Mouse (Mus musculus): Measurements from ENCODE around the gene Pappa. TPM values are rescaled to one million over a fixed set of nuclear protein-coding genes. Genes with fewer than 3 reads are reported as not detected.

Pappa gene
- polyA plus RNA-seq, 1 experiment from 2014 or later: 0.80 TPM

DNA sequence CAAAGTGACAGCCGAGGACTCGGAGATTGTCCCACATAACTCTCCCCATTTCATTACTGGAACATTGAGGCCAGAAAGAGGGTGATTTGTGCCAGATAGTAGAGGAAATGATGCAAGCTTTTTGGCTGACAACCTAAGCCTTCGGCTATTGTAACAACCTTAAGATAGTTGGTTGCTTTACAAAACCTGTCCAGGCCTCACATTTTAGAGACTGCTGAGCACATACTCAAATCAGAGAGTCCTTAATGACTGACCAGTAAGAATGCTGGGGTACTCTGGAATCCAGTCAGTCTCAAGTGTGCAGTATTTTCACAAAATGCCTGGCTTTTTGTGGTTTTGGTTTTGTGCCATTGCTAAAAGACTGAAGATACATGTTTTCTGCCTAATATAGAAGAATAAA is 217.8 kb downstream of the Pappa start:
- no peak for ATAC-seq (ENCODE audit: extremely low read depth, insufficient number of reproducible peaks, low FRiP score, low TSS enrichment)
- no peak overlapping the region for H3K9ac ChIP-seq
- no peak overlapping the region for H3K27ac ChIP-seq (replicated peaks)
- H3K9me3 ChIP-seq: no peaks in the 10 kb centered on the region
- WGBS: 62% methylated on average over 3 of the region's 3 CpGs
- H3K36me3 ChIP-seq: no peaks in the 10 kb centered on the region
- H3K27me3 ChIP-seq (replicated peaks): no peaks in the 10 kb centered on the region
- H3K4me1 ChIP-seq: peaks cover 5% of the 10 kb centered on the region; the same call in 1 of the 2 replicates
- no peak overlapping the region for H3K4me3 ChIP-seq
- H3K4me2 ChIP-seq: no peak overlapping the region

DNA sequence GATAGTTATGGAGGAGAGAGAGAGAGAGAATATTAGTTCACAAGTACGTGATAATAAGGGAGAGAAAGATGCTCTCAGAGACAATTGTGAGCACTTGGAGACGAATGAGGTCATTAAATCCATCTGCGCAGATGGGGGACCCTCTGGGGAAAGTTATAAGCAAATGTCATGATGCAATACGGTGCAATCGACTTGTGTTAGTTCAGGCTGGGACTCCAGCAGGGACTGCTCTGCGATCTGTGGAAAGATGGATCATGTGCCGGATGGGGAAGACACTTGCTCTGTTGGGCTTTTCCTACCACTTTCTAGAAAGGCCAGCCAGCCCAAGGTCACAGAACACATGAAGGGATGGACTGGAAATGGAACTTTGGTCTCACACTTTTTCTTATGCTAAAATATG is 226.5 kb downstream of the Pappa start:
- no peak for ATAC-seq (ENCODE audit: extremely low read depth, insufficient number of reproducible peaks, low FRiP score, low TSS enrichment)
- H3K27ac ChIP-seq (replicated peaks): no peak overlapping the region
- no peaks in the 10 kb centered on the region for H3K27me3 ChIP-seq (replicated peaks)
- no peak overlapping the region for H3K4me3 ChIP-seq
- no peak overlapping the region for H3K9ac ChIP-seq
- no peaks in the 10 kb centered on the region for H3K4me1 ChIP-seq
- 79% methylated on average over 7 of the region's 7 CpGs for WGBS
- no peak overlapping the region for H3K4me2 ChIP-seq
- no peaks in the 10 kb centered on the region for H3K9me3 ChIP-seq
- H3K36me3 ChIP-seq: no peaks in the 10 kb centered on the region

DNA sequence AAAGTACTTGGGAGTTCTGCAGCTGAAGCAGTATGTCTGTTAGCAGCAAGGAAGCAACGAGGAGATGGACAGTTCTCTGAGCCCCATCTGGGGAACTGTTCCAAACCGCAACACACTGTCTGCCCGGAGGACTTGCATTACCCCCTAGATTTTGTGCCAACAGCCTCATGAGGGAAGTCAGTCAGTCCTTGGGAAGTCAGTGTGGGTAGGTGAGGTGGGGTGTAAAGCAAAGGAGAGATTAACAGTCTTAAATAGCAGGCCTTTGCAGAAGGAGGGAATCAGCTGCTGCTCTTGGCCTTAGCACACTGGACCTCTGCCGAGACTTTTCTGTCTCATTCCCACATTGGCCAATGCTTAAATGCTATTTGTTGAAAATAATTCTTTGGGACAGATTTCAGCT is 230.6 kb downstream of the Pappa start:
- Histone ChIP-seq H3K9me3 (no peaks in the 10 kb centered on the region), H3K27me3 (replicated peaks) (no peaks in the 10 kb centered on the region), H3K4me2 (no peak overlapping the region), H3K9ac (no peak overlapping the region), H3K36me3 (no peaks in the 10 kb centered on the region), H3K4me3 (no peak overlapping the region), H3K4me1 (no peaks in the 10 kb centered on the region), H3K27ac (replicated peaks) (no peak overlapping the region)
- 57% methylated on average over 4 of the region's 4 CpGs for WGBS
- no peak for ATAC-seq (ENCODE audit: extremely low read depth, insufficient number of reproducible peaks, low FRiP score, low TSS enrichment)

DNA sequence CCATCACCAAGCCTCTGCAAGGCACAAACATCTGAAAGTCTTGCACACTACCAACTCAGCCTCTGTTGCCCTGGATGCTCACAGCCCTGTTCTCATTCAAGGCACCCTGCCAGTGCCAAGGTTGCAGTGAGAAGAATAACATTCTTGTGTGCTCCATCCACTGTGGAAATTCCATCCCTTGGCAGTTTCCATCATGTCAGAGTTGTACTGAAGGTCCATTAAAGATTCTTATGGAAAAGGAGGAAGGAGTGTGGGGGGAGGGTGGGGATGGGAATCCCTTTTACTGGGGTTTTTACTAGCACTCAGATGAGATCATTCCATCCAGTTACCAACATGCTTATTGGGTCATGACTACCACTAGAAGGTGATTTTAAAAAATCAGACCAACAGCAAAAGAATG is 243.2 kb downstream of the Pappa start:
- Histone ChIP-seq H3K27me3 (replicated peaks) (no peaks in the 10 kb centered on the region), H3K4me2 (no peak overlapping the region), H3K9ac (no peak overlapping the region), H3K9me3 (peaks cover 4% of the 10 kb centered on the region; the same call in 1 of the 2 replicates), H3K4me3 (no peak overlapping the region), H3K27ac (replicated peaks) (no peak overlapping the region), H3K36me3 (no peaks in the 10 kb centered on the region), H3K4me1 (peaks cover 12% of the 10 kb centered on the region)
- no peak for ATAC-seq (ENCODE audit: extremely low read depth, insufficient number of reproducible peaks, low FRiP score, low TSS enrichment)

DNA sequence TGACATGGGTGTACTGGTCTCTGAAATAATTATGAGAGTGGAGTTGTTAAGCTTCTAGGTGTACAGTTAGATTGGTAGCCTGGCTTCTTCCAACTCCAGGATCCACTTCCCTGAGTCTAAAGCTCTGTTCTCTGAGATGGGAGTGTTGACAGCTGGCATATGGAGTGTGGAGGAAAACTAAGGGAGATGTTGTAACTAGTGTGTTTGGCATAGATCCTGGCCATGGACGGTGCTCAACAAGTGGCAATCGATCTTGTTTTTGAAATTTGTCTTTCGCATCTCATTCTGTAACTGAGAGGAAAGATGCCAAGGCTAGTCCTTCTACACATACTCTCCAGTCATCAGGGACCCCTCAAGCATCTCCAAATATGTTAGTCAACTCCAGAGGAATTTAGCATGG is 248.8 kb downstream of the Pappa start:
- no peak overlapping the region for H3K4me3 ChIP-seq
- H3K4me1 ChIP-seq: peaks cover 2% of the 10 kb centered on the region
- H3K4me2 ChIP-seq: no peak overlapping the region
- peaks cover 4% of the 10 kb centered on the region; the same call in 1 of the 2 replicates for H3K9me3 ChIP-seq
- no peak overlapping the region for H3K9ac ChIP-seq
- WGBS: 69% methylated on average over 3 of the region's 3 CpGs
- H3K27me3 ChIP-seq (replicated peaks): no peaks in the 10 kb centered on the region
- no peak overlapping the region for H3K27ac ChIP-seq (replicated peaks)
- no peak for ATAC-seq (ENCODE audit: extremely low read depth, insufficient number of reproducible peaks, low FRiP score, low TSS enrichment)
- no peaks in the 10 kb centered on the region for H3K36me3 ChIP-seq

DNA sequence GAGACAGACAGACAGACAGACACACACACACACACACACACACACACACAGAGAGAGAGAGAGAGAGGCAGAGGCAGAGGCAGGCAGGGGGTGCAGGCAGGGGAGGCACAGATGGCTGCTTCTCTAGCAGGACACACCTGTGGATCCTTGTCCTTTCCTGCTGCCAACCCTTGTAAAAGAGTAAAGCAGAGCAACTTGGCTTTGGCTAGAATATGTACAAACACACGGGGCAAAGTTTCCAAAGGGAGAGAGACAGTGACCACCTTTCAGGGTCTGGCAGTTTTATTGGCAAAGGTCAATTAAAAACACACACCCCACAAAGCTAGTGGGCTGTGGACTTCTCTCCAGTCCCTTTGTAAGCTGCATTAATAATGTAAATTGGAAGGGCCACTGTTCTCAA is 249.9 kb downstream of the Pappa start:
- no peak overlapping the region for H3K4me2 ChIP-seq
- no peaks in the 10 kb centered on the region for H3K27me3 ChIP-seq (replicated peaks)
- H3K9ac ChIP-seq: no peak overlapping the region
- no peaks in the 10 kb centered on the region for H3K4me1 ChIP-seq
- no peaks in the 10 kb centered on the region for H3K36me3 ChIP-seq
- H3K4me3 ChIP-seq: no peak overlapping the region
- no peak overlapping the region for H3K27ac ChIP-seq (replicated peaks)
- no peak for ATAC-seq (ENCODE audit: extremely low read depth, insufficient number of reproducible peaks, low FRiP score, low TSS enrichment)
- H3K9me3 ChIP-seq: peaks cover 4% of the 10 kb centered on the region; the same call in 1 of the 2 replicates
- WGBS: 64% methylated on average over 1 of the region's 1 CpGs

DNA sequence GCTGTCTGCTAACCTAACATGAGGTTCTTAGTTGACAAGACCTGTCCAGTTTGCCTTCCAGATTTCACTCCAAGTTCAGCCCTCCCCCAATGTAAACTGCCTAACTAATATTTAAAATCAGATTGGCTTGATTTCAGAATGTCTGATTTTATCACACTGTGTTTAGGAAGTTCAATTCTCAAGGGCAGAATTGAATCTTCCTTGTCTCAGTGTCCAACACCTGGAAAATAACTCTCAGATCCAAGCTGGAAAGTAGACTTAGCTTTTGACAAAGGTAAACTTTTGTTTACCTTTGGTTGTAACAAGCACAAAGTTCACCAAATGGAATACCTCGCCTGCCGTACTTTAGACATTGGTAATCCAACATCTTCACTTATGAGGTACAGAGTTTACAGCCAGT is 252.6 kb downstream of the Pappa start:
- Histone ChIP-seq H3K4me1 (no peaks in the 10 kb centered on the region), H3K9me3 (no peaks in the 10 kb centered on the region), H3K27ac (replicated peaks) (no peak overlapping the region), H3K9ac (no peak overlapping the region), H3K36me3 (no peaks in the 10 kb centered on the region), H3K4me3 (no peak overlapping the region), H3K4me2 (no peak overlapping the region), H3K27me3 (replicated peaks) (no peaks in the 10 kb centered on the region)
- WGBS: 83% methylated on average over 2 of the region's 2 CpGs
- ATAC-seq (ENCODE audit: extremely low read depth, insufficient number of reproducible peaks, low FRiP score, low TSS enrichment): no peak

DNA sequence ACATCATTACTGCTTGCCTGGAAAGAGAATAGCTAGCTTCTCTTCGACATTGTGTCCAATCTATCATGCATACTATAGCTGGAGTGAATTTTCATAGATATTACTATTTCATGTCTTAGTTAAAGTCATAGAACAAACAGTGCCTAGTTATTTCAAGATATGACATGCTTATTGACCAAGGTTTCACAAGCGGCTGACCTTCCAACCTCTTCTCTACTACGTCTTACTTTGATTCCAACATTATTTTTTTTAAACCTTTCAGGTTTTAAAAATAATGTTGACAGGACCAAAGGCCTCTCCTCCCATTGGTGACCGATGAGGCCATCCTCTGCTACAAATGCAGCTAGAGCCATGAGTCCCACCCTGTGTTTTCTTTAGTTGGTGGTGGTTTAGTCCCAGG is 255.5 kb downstream of the Pappa start:
- Histone ChIP-seq H3K9me3 (no peaks in the 10 kb centered on the region), H3K36me3 (no peaks in the 10 kb centered on the region), H3K27me3 (replicated peaks) (no peaks in the 10 kb centered on the region), H3K9ac (no peak overlapping the region), H3K27ac (replicated peaks) (no peak overlapping the region), H3K4me2 (no peak overlapping the region), H3K4me1 (no peaks in the 10 kb centered on the region), H3K4me3 (no peak overlapping the region)
- WGBS: 77% methylated on average over 4 of the region's 4 CpGs
- no peak for ATAC-seq (ENCODE audit: extremely low read depth, insufficient number of reproducible peaks, low FRiP score, low TSS enrichment)

DNA sequence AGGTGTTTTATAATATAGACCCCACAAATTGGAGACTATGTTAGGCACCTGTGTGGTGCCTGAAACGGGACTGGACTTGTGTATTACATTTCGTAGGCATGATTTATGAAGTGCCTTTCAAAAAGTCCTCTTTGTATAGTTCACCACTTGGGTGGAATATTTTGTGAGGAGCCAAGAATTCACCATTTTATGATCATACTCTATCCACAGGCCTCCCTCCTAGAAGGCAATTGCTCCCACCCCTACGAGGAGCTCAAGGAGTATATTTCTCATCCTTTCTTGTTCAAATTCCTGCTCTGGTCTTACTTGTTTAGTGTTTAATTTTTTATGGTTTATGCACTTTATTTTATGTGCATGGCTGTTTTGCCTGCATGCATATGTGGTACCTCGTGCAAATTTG is 259.1 kb downstream of the Pappa start:
- H3K27ac ChIP-seq (replicated peaks): no peak overlapping the region
- no peak for ATAC-seq (ENCODE audit: extremely low read depth, insufficient number of reproducible peaks, low FRiP score, low TSS enrichment)
- no peaks in the 10 kb centered on the region for H3K27me3 ChIP-seq (replicated peaks)
- no peaks in the 10 kb centered on the region for H3K36me3 ChIP-seq
- no peak overlapping the region for H3K9ac ChIP-seq
- H3K4me2 ChIP-seq: no peak overlapping the region
- 77% methylated on average over 4 of the region's 4 CpGs for WGBS
- H3K4me1 ChIP-seq: no peaks in the 10 kb centered on the region
- H3K4me3 ChIP-seq: no peak overlapping the region
- H3K9me3 ChIP-seq: no peaks in the 10 kb centered on the region

DNA sequence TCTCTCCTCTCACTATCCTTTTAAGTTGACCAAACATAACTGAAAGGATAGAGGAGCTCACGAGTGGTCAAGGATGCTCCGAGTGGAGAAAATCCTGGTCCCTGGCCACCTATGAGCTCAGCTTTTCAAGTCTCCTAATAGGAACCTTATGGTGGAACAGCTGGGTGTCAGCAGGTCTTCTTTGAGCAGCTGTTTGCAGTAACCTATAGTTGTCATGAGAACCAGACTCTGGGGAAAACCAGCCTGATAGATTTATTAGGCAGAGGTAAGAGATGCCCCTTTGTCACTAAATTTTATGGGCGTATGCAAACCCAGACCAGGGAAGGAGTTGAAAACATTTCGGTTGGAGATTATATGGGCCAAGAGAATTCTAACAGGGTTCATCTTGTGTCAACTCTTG is 267.0 kb downstream of the Pappa start:
- no peak overlapping the region for H3K4me2 ChIP-seq
- H3K9ac ChIP-seq: no peak overlapping the region
- 63% methylated on average over 4 of the region's 4 CpGs for WGBS
- no peaks in the 10 kb centered on the region for H3K4me1 ChIP-seq
- ATAC-seq (ENCODE audit: extremely low read depth, insufficient number of reproducible peaks, low FRiP score, low TSS enrichment): no peak
- H3K4me3 ChIP-seq: no peak overlapping the region
- no peak overlapping the region for H3K27ac ChIP-seq (replicated peaks)
- no peaks in the 10 kb centered on the region for H3K9me3 ChIP-seq
- peaks cover 19% of the 10 kb centered on the region for H3K27me3 ChIP-seq (replicated peaks)
- no peaks in the 10 kb centered on the region for H3K36me3 ChIP-seq

DNA sequence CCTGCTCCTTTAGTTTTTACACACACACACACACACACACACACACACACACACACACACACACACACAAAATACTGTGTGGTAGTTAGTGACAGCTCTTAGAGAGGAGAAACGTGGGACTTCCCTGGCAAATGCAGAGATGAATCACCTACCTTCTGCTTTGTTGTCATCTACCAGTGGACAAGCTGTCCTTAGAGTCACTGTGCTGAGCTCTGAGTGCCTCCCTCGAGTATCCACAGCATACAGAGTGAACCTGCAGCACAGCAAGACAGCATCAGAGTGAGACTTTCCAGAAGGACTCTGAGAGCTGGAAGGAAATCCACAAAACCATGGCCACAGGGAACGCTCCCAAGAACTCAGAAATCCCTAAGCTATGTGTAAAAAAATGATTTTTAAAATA is 272.8 kb downstream of the Pappa start:
- Histone ChIP-seq H3K27ac (replicated peaks) (no peak overlapping the region), H3K36me3 (no peaks in the 10 kb centered on the region), H3K4me1 (no peaks in the 10 kb centered on the region), H3K4me2 (no peak overlapping the region), H3K9ac (no peak overlapping the region), H3K9me3 (no peaks in the 10 kb centered on the region), H3K4me3 (no peak overlapping the region), H3K27me3 (replicated peaks) (peaks cover 26% of the 10 kb centered on the region)
- ATAC-seq (ENCODE audit: extremely low read depth, insufficient number of reproducible peaks, low FRiP score, low TSS enrichment): no peak
- 54% methylated on average over 3 of the region's 3 CpGs for WGBS

DNA sequence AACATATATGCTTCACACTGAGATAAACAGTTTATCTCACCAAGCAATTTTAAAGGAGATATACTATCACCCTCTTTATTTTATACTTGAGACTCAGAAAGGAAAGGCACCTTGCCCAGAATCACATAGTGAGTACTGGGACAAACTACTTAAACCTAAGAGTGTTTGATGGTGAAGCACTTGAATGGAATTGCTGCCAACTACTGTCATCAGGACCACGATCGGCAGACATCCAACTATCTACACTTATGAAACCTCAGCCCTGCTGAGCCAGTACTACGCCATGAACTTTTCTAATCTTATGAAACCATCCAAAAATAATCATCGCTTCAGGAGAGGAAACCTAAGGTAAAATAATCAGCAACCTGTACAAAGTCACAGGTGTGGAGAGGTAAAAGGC is 275.5 kb downstream of the Pappa start:
- H3K27me3 ChIP-seq (replicated peaks): peaks cover 15% of the 10 kb centered on the region
- no peaks in the 10 kb centered on the region for H3K36me3 ChIP-seq
- no peak overlapping the region for H3K9ac ChIP-seq
- ATAC-seq (ENCODE audit: extremely low read depth, insufficient number of reproducible peaks, low FRiP score, low TSS enrichment): no peak
- H3K9me3 ChIP-seq: no peaks in the 10 kb centered on the region
- peaks cover 9% of the 10 kb centered on the region for H3K4me1 ChIP-seq
- H3K4me3 ChIP-seq: no peak overlapping the region
- no peak overlapping the region for H3K27ac ChIP-seq (replicated peaks)
- WGBS: 65% methylated on average over 4 of the region's 4 CpGs
- no peak overlapping the region for H3K4me2 ChIP-seq

DNA sequence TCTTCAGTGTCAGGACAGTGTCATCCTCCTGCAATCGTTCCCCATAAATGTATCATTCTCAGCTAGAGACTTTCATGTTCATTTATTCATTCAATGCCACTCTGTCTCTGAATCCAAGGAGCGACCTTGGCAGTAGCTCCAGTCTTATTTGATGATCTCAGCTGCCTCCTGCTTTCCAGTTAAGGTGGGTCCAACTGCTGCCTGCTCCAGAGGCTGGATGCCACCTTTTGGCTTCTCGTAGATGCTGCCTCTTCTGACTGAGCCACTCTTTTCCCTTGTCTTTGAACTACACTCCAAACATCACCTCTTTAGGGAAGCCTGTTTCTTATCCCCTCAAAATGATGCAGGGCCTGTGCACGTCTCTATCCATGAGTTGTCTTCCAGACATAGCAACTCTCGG is 278.3 kb downstream of the Pappa start:
- no peak overlapping the region for H3K4me3 ChIP-seq
- no peaks in the 10 kb centered on the region for H3K9me3 ChIP-seq
- peaks cover 10% of the 10 kb centered on the region for H3K27me3 ChIP-seq (replicated peaks)
- 60% methylated on average over 5 of the region's 5 CpGs for WGBS
- no peak overlapping the region for H3K4me2 ChIP-seq
- no peak for ATAC-seq (ENCODE audit: extremely low read depth, insufficient number of reproducible peaks, low FRiP score, low TSS enrichment)
- H3K36me3 ChIP-seq: no peaks in the 10 kb centered on the region
- no peak overlapping the region for H3K9ac ChIP-seq
- peaks cover 9% of the 10 kb centered on the region for H3K4me1 ChIP-seq
- no peak overlapping the region for H3K27ac ChIP-seq (replicated peaks)
